Mouse (Mus musculus) kidney, adult 8-10 months (tissue): ENCODE data around the gene Gpr142.

Source experiments
- DNase-seq, 2 experiments: peaks; one replicate each; pipeline ENCODE4 v3.0.0; 2022

The Gpr142 gene

DNA sequence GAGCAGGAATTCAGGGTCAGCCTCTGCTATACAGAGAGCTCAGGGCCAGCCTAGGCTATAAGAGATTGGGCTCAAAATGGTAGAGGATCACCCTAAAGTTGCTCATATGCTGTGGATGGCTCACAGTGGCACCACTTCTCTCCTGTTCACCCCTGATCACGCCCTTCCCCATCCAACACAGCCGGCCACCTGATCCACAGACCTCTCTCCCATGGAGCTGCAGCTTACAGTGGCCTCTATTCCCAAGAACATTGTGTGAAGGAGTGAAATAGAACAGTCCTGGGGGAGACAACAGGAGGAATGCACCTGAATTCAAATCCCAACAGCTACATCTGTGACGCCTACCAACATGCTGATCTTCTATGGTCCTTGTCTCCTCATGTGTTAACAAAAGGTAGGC lies at the start of gene Gpr142:
Gpr142 (plus strand) TSS at position 301 of the 400 bp plus-strand sequence.
- DNase-seq: no peak

- DNase-seq: peak; percentile 30
These were observed 33.6 kb upstream of the Gpr142 start, which contains the start of gene Kif19a for GRCm38 (mm10) chr11:114764820-114765818. Gene Kif19a (plus strand): TSS chr11:114765388.

- DNase-seq: no peak
These were observed 28.8 kb upstream of the Gpr142 start for GRCm38 (mm10) chr11:114769911-114770310.

DNA sequence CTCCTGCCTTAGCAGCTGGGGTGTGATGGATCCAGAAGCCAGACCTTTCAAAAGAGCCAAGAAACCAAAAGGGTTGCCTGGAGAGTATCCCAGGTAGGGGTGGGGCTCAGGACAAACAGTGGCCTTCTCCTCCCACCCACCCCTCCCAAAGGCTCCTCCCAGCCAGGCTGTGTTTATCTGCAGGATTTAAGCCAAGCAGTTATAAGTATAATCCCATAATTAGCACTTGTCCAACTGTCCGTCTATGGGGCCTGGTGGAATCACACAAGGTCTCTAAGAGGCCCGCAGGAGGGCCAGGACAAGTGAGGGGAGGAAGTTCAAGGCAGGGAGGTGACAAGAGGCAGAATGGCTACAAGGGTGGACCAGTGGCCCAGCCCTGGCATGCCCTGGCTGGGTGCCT lies 26.8 kb upstream of the Gpr142 start:
- no peak for DNase-seq

DNA sequence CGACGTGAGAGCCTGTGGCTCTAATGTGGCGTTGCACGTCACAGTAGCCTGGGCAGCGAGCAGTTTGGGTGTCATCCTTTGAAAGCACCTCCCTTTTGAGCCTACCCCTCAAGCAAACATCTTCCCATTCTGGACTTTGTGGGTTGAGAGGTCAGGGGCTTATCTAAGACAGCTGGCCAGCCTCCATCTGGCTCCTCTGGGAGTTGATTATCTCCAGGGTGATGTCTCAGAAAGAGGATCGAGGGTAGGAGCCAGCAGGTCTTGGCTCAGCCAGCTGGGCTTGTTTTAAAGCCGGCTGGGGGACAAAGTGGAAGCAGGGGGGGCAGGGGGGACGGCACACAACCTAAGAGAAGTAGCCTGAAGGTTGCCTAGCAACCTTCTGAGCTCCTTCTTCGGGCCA lies 18.6 kb upstream of the Gpr142 start:
- peak; percentile 15 to 17 for DNase-seq

- DNase-seq: no peak
These were observed 12.8 kb upstream of the Gpr142 start for GRCm38 (mm10) chr11:114785892-114786291.

DNA sequence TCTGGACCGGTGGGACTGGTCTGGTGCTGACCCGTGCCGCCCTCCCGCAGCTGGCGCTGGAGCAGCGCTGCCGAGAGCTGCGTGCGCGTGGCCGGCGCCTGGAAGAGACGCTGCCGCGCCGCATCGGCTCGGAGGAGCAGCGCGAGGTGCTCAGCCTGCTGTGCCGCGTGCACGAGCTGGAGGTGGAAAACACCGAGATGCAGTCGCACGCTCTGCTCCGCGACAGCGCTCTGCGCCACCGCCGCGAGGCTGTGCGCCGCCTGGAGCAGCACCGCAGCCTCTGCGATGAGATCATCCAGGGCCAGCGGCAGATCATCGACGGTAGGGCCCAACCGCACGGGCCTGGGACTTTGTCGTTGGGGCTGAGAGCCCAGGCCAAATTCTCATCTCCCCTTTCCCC lies 12.4 kb upstream of the Gpr142 start:
- no peak for DNase-seq

GRCm38 (mm10) chr11:114787611-114788010 lies 11.1 kb upstream of the Gpr142 start:
- no peak for DNase-seq

GRCm38 (mm10) chr11:114789061-114789714 lies 9.5 kb upstream of the Gpr142 start:
- DNase-seq: peak; percentile 34 to 67

DNA sequence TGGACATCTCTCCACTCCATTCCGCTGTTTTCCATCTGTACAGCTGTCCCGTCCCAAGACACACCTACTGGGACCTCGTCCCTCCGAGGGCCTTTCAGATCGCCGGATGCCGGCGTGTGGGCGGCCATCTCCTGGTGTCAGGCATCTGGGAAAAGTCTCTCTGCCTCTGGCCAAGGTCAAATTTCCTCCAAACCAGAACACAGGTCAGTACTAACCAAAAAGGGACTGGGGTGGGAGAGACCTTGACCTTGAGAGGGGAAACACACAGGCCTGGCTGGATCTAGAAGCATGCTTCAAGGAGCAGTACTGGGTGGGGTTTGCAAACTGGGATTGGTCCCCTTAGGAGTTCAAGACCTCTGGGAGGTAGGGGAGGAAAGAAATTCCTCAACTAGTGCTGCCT lies 9.0 kb upstream of the Gpr142 start:
- no peak for DNase-seq

DNA sequence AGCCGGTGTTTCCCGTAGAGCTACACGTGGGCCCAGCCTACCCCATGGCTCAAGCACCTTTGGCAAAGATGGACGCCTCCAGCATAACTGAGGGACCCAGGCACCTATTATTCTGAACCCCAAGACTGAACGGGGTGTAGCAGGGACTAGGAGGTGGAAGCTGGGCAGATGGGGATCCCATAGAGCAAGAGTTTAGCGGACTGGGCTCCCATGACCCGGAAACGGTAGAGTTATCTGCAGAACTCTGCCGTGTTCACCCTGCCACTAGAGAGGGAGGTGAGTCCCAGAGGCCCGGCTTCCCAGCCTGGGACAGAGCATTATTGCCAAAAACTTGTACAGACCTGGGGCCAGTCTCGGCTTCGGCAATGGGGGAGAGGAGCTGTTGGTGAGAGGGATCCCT lies 8.6 kb upstream of the Gpr142 start:
- no peak for DNase-seq

DNA sequence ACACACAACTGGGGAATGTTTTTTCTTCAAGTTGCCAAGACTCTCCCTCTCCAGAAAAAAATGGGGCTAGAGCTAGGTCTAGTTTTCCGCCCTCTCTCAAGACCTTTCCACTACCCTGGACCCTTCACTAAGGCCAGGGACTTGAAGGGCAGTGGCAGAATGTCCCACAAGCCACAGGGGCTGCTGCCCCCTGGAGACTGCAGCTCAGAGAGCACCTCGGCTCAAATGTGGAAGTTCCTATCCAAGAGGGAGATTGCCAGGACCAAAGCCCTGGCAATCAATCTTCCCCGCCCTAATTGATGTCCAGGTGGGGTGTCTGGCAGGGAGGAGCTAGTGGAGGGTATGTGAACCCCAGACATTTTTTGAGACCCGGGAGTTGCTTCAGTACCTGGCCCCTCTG lies 7.9 kb upstream of the Gpr142 start:
- no peak for DNase-seq

- DNase-seq: no peak
These were observed 7.3 kb upstream of the Gpr142 start for GRCm38 (mm10) chr11:114791351-114791889.

DNA sequence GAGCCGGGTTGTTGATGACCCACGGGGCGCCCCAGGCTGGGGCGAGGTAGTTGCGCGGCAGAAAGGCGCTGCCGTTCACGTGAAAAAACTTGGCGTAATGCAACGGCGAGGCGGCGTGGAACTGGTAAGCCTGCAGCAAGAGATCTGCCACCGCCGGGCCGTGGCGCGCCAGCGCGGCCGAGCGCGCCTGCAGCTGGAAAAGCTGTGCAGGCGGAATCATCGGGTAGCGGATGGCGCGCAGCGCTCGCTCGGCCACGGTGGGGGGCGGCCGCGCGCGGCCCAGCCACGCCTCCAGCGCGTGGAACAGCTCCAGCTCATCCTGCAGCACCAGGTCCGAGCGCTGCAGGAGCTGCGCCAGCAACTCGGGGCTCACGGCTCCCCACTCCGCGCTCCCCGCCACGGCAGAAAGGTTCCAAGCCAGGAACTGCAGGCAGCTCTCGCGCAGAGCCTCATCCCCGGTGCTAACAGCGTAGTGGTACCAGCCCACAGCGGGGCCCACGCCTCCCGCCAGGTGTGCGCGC lies 6.8 kb upstream of the Gpr142 start:
- no peak for DNase-seq

DNA sequence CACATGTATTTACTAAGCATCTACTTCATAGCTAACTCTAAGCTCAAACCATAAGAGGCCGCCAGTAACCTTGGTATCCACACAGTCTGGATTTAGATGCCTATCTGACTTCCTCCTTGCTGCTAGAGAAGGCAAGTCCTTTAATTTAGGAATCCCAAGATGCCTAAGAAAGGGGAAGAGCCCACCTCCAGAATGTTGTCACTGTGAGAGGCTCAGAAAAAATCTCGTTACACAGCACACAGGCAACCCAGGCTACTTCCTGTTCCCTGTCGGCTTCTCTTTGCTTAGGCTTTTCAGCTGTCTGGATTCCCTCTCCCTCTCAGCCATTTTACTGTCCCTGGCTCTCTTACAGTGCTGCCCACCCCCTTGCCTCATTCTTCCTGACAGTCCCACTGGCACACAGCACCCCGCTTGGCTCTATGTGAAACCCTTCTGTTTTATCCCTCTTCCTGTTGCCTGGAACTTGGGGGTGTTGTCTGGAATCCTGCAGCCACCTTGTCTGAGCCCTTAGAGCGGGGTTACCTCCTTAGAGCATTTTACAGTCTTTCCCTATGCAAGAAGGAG lies 5.7 kb upstream of the Gpr142 start:
- DNase-seq: no peak

- DNase-seq: no peak
These were observed 4.7 kb upstream of the Gpr142 start for GRCm38 (mm10) chr11:114793868-114794545.

- DNase-seq: no peak
These were observed 4.0 kb upstream of the Gpr142 start for GRCm38 (mm10) chr11:114794691-114795090.

DNA sequence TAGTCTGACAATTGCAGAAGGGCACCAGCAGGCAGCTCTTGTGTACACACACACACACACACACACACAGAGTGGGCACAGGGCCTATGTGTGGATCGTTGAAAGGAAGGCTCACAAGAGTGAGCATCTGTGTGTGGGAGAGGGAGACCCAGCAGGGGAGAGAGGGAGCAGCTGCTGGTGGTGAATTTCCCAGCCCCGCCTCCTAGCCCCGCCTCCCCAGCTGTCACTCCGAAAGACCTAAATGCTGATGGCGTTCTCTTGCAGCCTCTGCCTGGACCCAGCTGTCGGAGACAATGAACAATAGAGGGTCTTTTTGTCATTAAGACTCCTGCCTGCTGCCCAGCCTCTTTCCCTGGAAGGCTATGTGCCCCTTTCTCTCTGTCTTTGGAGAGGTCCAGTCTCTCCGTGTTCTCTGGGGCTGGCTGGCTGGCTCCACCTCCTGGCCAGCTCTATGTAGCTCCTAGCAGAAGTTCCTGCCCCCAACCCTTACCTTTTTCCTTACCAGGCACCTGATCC lies 3.4 kb upstream of the Gpr142 start:
- no peak for DNase-seq

- DNase-seq: no peak
These were observed 2.8 kb upstream of the Gpr142 start, which contains the start of gene Btbd17 for GRCm38 (mm10) chr11:114795848-114796322. Gene Btbd17 (minus strand): TSS chr11:114795945.

DNA sequence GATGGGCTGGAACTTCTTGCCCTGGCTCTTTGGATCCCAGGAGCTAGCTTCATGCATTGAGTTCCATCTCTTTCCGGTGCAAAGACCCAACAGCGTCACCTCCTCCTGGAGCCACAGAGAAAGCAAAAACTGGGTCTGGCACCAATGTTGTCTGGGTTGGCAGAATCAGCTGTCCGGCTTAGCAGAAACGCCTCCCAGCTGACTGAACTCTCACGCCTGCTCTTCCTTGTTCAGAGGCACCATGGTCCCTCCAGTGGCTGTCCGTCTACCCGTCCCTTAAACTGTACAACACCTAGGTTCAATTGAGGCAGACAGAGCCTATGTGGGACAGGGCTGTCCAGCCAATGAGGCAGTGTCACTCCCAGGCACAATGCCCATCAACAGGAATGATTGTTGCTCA lies 1.5 kb upstream of the Gpr142 start:
- DNase-seq: no peak

GRCm38 (mm10) chr11:114797981-114798380 lies 743 bp upstream of the Gpr142 start:
- DNase-seq: no peak

DNA sequence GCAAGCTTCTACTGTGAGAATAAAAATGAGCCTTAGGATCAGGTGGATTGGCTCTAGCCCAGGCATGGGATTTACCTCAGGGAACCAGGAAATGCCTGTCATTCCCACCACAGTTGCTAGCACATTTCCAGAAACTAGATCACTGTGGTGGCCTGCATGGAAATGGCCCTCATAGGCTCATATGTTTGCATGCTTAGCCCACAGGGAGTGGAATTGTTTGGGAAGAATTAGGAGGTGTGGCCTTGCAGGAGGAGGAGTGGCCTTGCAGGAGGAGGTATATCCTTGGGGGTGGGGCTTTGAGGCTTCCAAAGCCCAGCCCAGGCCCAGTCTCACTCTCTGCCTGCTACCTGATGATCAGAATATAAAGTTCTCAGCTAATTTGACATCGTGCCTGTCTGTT lies 3.2 kb downstream of the Gpr142 start:
- no peak for DNase-seq
